Mouse (Mus musculus) kidney, postnatal 36 days (tissue): ENCODE data around the gene Kncn.

ENCODE experiments used
- DNase-seq, 2 experiments: peaks; one replicate each; pipeline ENCODE4 v3.0.0; 2021 to 2022; ENCODE audit warnings: mixed read lengths in 2 of 2

Kncn gene

GRCm38 (mm10) chr4:115884022-115884421 lies at the start of gene Kncn:
Kncn (plus strand) TSS chr4:115884400.
- peak in 1 of 2 experiments; percentile 19 for DNase-seq

GRCm38 (mm10) chr4:115835576-115835975 lies 48.6 kb upstream of the Kncn start:
- no peak for DNase-seq

GRCm38 (mm10) chr4:115838196-115838595 lies 46.0 kb upstream of the Kncn start:
- DNase-seq, result no peak

- DNase-seq, result peak; percentile 95 to 97
Observed at GRCm38 (mm10) chr4:115838696-115839641, 45.2 kb upstream of the Kncn start, which contains the start of gene Mknk1. Mknk1 (plus strand) TSS chr4:115839198.

- DNase-seq, result peak; percentile 37 to 38
Observed at GRCm38 (mm10) chr4:115839956-115840355, 44.2 kb upstream of the Kncn start.

- DNase-seq, result no peak
Observed at GRCm38 (mm10) chr4:115840842-115841241, 43.4 kb upstream of the Kncn start.

- peak; percentile 13 to 41 for DNase-seq
Observed at GRCm38 (mm10) chr4:115846656-115847055, 37.5 kb upstream of the Kncn start.

- peak in 1 of 2 experiments; percentile 12 for DNase-seq
Observed at GRCm38 (mm10) chr4:115847377-115847776, 36.8 kb upstream of the Kncn start.

- no peak for DNase-seq
Observed at GRCm38 (mm10) chr4:115848083-115848482, 36.1 kb upstream of the Kncn start.

GRCm38 (mm10) chr4:115848990-115849677 lies 35.1 kb upstream of the Kncn start:
- DNase-seq, result no peak

GRCm38 (mm10) chr4:115850111-115850510 lies 34.1 kb upstream of the Kncn start:
- no peak for DNase-seq

- DNase-seq, result no peak
Observed at GRCm38 (mm10) chr4:115850631-115851030, 33.6 kb upstream of the Kncn start.

GRCm38 (mm10) chr4:115851569-115851968 lies 32.6 kb upstream of the Kncn start:
- no peak for DNase-seq

GRCm38 (mm10) chr4:115855100-115855499 lies 29.1 kb upstream of the Kncn start:
- DNase-seq, result no peak

- no peak for DNase-seq
Observed at GRCm38 (mm10) chr4:115855609-115856008, 28.6 kb upstream of the Kncn start.

- no peak for DNase-seq
Observed at GRCm38 (mm10) chr4:115856282-115856681, 27.9 kb upstream of the Kncn start.

- no peak for DNase-seq
Observed at GRCm38 (mm10) chr4:115857293-115857883, 26.8 kb upstream of the Kncn start.

- no peak for DNase-seq
Observed at GRCm38 (mm10) chr4:115863352-115863751, 20.8 kb upstream of the Kncn start.

- no peak for DNase-seq
Observed at GRCm38 (mm10) chr4:115863880-115864279, 20.3 kb upstream of the Kncn start.

GRCm38 (mm10) chr4:115869512-115870210 lies 14.5 kb upstream of the Kncn start:
- DNase-seq, result no peak

GRCm38 (mm10) chr4:115873231-115873630 lies 11.0 kb upstream of the Kncn start:
- no peak for DNase-seq

- DNase-seq, result no peak
Observed at GRCm38 (mm10) chr4:115878216-115878678, 6.0 kb upstream of the Kncn start.

GRCm38 (mm10) chr4:115878828-115879227 lies 5.4 kb upstream of the Kncn start:
- no peak for DNase-seq
